Mouse (Mus musculus): ENCODE data around the gene Klhl32. TPM values are rescaled to one million over a fixed set of nuclear protein-coding genes. Genes with fewer than 3 reads are reported as not detected.

Klhl32 gene
- polyA plus RNA-seq, 1 experiment = 0.51 TPM

DNA sequence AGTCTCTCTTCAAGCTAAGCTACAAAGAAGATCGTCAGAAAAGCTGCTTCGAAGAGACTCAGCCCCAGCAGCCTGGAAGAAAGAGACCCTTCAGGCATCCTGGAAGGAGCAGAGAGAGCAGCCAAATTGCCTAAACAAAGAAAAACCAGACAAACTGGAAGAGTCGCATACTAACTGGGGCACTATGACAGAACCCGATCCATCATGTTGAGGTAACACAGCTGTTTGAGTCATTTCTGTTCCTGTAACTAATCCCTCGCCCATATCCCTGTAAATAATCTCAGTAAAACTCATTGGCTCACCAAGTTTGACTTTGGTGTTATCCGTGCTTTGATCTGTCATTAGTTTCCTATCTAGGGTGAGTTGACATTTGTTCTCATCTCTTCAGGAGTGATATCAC lies 230.9 kb downstream of the Klhl32 start:
- no peaks in the 10 kb centered on the region for H3K4me1 ChIP-seq (ENCODE audit: control insufficient read depth, insufficient read depth, low read length)
- TF ChIP-seq POLR2A (IDR thresholded peaks at IDR 0.05; ENCODE audit: low read depth, low read length) (no peak), CTCF (IDR thresholded peaks at IDR 0.05; ENCODE audit: borderline replicate concordance, insufficient read depth, low read length) (no peak)
- no peak overlapping the region for H3K4me3 ChIP-seq (ENCODE audit: insufficient read depth, low read length)
- H3K27ac ChIP-seq (ENCODE audit: insufficient read depth, low read length) = no peak overlapping the region

DNA sequence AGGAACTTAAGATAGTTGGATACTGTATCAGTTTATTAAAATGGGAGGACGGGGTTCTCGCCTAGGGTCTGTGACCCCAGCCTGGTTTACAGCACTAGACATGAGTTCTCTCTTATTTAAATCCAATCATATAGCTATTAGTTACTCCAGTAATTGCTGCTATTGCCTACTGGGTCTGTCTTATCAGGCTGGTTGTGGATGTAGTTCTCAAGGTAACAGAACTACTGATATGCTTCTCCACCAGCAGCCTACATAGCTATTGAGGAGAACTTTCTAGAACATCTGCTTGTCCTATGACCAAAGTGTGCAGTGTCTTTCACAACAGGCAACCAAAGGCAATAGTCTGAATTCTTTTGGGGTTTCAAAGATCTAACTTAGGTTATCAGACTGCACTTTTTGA lies 241.4 kb downstream of the Klhl32 start:
- H3K4me3 ChIP-seq (ENCODE audit: insufficient read depth, low read length) = no peak overlapping the region
- no peak overlapping the region for H3K27ac ChIP-seq (ENCODE audit: insufficient read depth, low read length)
- H3K4me1 ChIP-seq (ENCODE audit: control insufficient read depth, insufficient read depth, low read length) = no peaks in the 10 kb centered on the region
- TF ChIP-seq POLR2A (IDR thresholded peaks at IDR 0.05; ENCODE audit: low read depth, low read length) = no peak
- TF ChIP-seq CTCF (IDR thresholded peaks at IDR 0.05; ENCODE audit: borderline replicate concordance, insufficient read depth, low read length) = no peak

DNA sequence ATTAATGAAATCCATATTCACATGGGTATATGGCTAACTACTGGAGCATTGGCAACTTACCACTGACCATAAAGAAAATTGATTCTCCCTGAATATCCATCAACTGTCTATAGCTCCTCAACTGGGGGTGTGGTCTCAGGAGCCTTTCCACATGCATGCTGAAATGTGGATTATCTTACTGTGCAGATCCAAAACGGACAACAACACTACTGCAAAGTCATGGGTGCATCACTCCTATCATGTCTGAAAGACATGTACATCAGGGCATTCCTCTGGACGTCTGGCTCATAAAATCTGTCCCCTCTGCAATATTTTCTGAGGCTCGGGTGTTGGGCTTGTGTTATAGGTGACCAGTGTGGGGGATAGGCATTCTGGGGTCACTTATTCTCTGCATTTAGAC lies 241.8 kb downstream of the Klhl32 start:
- Histone ChIP-seq H3K4me1 (ENCODE audit: control insufficient read depth, insufficient read depth, low read length) (no peaks in the 10 kb centered on the region), H3K4me3 (ENCODE audit: insufficient read depth, low read length) (no peak overlapping the region), H3K27ac (ENCODE audit: insufficient read depth, low read length) (no peak overlapping the region)
- no peak for TF ChIP-seq CTCF (IDR thresholded peaks at IDR 0.05; ENCODE audit: borderline replicate concordance, insufficient read depth, low read length)
- TF ChIP-seq POLR2A (IDR thresholded peaks at IDR 0.05; ENCODE audit: low read depth, low read length) = no peak

DNA sequence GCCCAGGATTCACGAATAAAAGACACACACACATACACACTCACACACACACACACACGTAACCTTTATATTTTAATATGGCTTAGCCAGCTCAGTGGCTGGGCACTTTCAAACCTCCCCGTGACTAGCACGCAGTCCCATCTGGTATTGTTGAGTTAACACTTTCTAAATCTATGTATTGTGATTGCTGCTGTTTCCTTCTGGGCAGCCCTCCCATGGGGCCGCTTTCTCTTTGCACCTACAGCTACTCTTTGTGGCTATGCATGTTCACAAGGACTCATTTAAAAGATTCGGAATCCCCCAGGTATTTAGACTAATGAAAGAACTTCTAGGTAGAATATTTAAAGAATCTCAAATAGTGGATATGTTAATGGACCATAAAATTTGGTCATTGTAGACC lies 249.2 kb downstream of the Klhl32 start:
- H3K4me1 ChIP-seq (ENCODE audit: control insufficient read depth, insufficient read depth, low read length) = no peaks in the 10 kb centered on the region
- no peak overlapping the region for H3K4me3 ChIP-seq (ENCODE audit: insufficient read depth, low read length)
- no peak overlapping the region for H3K27ac ChIP-seq (ENCODE audit: insufficient read depth, low read length)
- no peak for TF ChIP-seq POLR2A (IDR thresholded peaks at IDR 0.05; ENCODE audit: low read depth, low read length)
- no peak for TF ChIP-seq CTCF (IDR thresholded peaks at IDR 0.05; ENCODE audit: borderline replicate concordance, insufficient read depth, low read length)

DNA sequence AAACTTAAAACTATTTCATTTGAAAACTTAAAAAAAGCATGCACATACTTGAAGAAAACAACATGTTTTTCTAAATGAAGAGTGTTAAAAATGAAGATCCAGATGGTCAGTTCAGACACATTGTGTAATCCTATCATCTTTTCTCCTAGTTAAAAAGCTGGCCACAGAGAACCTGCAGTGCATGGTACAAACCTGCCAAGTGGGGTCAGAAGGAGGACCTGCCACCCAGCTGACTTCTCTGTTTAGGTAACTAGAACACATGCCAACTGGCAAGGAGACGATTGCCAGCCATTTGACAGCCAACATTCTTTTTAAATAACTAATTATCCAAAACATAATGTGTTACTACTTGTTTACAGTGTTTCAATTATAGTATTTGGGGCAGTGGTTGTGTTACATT lies 252.3 kb downstream of the Klhl32 start:
- TF ChIP-seq CTCF (IDR thresholded peaks at IDR 0.05; ENCODE audit: borderline replicate concordance, insufficient read depth, low read length) = no peak
- TF ChIP-seq POLR2A (IDR thresholded peaks at IDR 0.05; ENCODE audit: low read depth, low read length) = no peak
- no peak overlapping the region for H3K27ac ChIP-seq (ENCODE audit: insufficient read depth, low read length)
- no peaks in the 10 kb centered on the region for H3K4me1 ChIP-seq (ENCODE audit: control insufficient read depth, insufficient read depth, low read length)
- no peak overlapping the region for H3K4me3 ChIP-seq (ENCODE audit: insufficient read depth, low read length)

DNA sequence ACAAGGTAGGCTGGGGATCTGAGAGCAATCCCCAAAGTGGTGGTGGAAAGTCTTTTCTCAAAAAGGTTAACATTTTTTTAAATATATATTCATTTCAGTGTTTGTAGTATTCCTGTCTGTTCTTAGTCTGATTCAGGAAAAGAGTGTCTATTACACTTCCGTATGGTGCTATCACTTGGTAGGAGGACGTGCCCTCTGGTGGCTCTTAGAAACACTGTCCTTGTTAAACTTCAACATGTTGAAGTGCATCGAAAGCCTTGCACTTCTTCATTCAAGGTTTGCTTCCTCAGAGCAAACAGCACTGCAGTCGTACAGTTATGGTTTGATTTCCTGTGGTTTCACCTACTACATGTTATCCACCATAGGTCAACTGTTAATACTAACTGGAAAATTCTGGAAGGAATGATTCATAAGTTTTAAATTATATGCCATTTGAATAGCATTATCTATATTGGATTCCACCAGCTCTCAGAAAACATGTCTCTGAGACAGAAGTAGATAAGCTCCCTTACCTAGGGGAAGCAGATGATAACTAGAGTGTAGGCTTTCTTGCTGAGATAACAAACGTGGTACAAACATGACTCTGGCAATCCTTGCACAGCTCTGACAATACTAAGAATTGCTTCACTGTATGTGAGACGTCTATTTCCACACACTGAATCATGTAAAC lies 253.8 kb downstream of the Klhl32 start:
- no peak overlapping the region for H3K4me3 ChIP-seq (ENCODE audit: insufficient read depth, low read length)
- H3K27ac ChIP-seq (ENCODE audit: insufficient read depth, low read length) = no peak overlapping the region
- TF ChIP-seq CTCF (IDR thresholded peaks at IDR 0.05; ENCODE audit: borderline replicate concordance, insufficient read depth, low read length) (no peak), POLR2A (IDR thresholded peaks at IDR 0.05; ENCODE audit: low read depth, low read length) (no peak)
- no peaks in the 10 kb centered on the region for H3K4me1 ChIP-seq (ENCODE audit: control insufficient read depth, insufficient read depth, low read length)

DNA sequence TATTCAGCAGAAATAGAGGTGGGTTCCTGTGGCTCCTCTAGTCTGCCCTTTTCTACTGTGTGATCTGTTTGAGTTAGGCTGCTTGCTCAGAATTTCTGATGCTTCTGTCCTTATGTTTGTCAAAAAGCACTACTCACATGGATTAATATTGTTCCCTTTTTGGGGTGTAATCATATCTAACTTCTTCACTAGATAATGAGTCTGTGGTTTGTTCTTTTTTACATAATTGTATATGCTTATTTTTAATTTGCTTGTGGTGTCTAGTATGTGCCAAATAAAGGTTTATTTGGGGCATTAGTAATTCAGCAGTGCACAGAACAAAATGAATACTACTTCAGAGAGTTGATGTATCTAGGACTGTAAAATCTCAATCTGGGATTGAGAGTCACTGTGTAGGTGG lies 256.1 kb downstream of the Klhl32 start:
- Histone ChIP-seq H3K27ac (ENCODE audit: insufficient read depth, low read length) (no peak overlapping the region), H3K4me3 (ENCODE audit: insufficient read depth, low read length) (no peak overlapping the region), H3K4me1 (ENCODE audit: control insufficient read depth, insufficient read depth, low read length) (no peaks in the 10 kb centered on the region)
- TF ChIP-seq CTCF (IDR thresholded peaks at IDR 0.05; ENCODE audit: borderline replicate concordance, insufficient read depth, low read length) (no peak), POLR2A (IDR thresholded peaks at IDR 0.05; ENCODE audit: low read depth, low read length) (no peak)

DNA sequence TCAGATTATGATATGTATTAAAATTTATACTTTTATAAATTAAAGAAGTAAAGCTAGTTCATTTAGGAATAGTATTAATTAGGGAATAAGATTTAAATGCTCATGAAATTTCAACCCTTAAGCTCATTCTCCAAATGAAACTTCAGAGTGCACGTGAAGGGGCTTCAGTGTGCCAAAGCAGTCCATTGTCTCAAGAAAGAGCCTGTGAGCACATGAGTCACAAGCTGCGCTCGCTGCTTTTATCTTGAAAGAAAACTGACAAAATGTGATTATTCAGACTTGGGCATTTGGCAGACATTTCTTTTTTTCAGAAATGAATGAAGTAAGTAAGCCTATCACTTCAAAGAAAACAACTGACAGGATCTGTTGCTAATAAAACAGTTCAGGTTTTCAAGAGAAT lies 266.9 kb downstream of the Klhl32 start:
- H3K27ac ChIP-seq (ENCODE audit: insufficient read depth, low read length) = no peak overlapping the region
- no peak overlapping the region for H3K4me3 ChIP-seq (ENCODE audit: insufficient read depth, low read length)
- TF ChIP-seq POLR2A (IDR thresholded peaks at IDR 0.05; ENCODE audit: low read depth, low read length) (no peak), CTCF (IDR thresholded peaks at IDR 0.05; ENCODE audit: borderline replicate concordance, insufficient read depth, low read length) (no peak)
- no peaks in the 10 kb centered on the region for H3K4me1 ChIP-seq (ENCODE audit: control insufficient read depth, insufficient read depth, low read length)

DNA sequence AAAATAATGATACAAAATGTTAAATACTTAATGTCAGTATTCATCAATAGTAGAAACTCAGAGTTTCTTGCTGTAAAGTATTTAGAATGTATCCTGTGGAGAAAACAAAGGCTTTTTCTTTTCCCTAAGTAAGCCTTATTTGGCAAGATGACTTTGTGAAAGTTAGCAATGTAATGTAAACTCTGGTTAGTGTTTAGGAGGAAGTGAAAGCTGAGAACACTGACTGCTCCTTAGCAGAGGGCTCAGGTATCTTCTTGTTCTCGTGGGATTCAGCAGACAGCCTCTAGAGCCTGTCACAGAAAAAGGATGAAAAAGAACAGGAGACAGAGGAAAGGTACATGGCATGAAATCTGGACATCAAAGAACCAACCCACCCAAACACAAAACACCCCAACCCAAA lies 268.6 kb downstream of the Klhl32 start:
- TF ChIP-seq CTCF (IDR thresholded peaks at IDR 0.05; ENCODE audit: borderline replicate concordance, insufficient read depth, low read length) (no peak), POLR2A (IDR thresholded peaks at IDR 0.05; ENCODE audit: low read depth, low read length) (no peak)
- no peak overlapping the region for H3K27ac ChIP-seq (ENCODE audit: insufficient read depth, low read length)
- no peaks in the 10 kb centered on the region for H3K4me1 ChIP-seq (ENCODE audit: control insufficient read depth, insufficient read depth, low read length)
- no peak overlapping the region for H3K4me3 ChIP-seq (ENCODE audit: insufficient read depth, low read length)

DNA sequence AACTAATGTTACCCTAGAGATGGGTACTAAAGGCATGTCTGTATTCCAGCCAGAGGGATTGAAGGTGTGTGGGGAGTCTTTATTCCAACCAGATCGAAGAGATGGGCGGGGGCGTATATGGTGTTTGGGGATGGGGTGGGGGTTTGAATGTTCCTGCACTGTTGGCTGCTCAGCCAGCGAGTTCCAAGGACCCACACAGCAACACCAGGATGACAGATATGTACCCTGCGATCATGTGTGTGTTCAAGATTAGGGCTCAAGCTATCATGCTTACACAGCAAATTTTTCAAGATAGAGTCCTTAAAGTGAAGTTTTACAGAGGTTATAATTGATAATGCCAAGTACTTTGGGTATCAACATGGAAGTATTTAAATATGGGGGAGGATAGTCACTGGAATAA lies 273.3 kb downstream of the Klhl32 start:
- Histone ChIP-seq H3K4me1 (ENCODE audit: control insufficient read depth, insufficient read depth, low read length) (no peaks in the 10 kb centered on the region), H3K4me3 (ENCODE audit: insufficient read depth, low read length) (no peak overlapping the region), H3K27ac (ENCODE audit: insufficient read depth, low read length) (no peak overlapping the region)
- no peak for TF ChIP-seq CTCF (IDR thresholded peaks at IDR 0.05; ENCODE audit: borderline replicate concordance, insufficient read depth, low read length)
- no peak for TF ChIP-seq POLR2A (IDR thresholded peaks at IDR 0.05; ENCODE audit: low read depth, low read length)
